Mouse (Mus musculus) heart, embryonic 11.5 days (tissue): Measurements from ENCODE around the gene Pdlim7. TPM values are rescaled to one million over a fixed set of nuclear protein-coding genes. Genes with fewer than 3 reads are reported as not detected.

Experiments
- ATAC-seq: fragments of 200-750 bp; cut with Nextera tagmentation; replicated peaks from 2 replicates; pipeline ENCODE4 v1.8.0; 2017; ENCODE audit warnings: moderate library complexity; ENCODE audit not compliant: insufficient number of reproducible peaks, low FRiP score, low TSS enrichment
- H3K27ac ChIP-seq: fragments of 300-500 bp; sonication (generic); 2 replicates; pipeline ENCODE4 v1.5.1; 2014; ENCODE audit warnings: mild to moderate bottlenecking, low read depth, low read length
- H3K27me3 ChIP-seq: fragments of 300-500 bp; sonication (generic); 2 replicates; pipeline ENCODE4 v1.6.1; 2014; ENCODE audit warnings: mild to moderate bottlenecking, low read length, mixed read lengths; ENCODE audit not compliant: control insufficient read depth, insufficient read depth
- H3K36me3 ChIP-seq: fragments of 300-500 bp; sonication (generic); 2 replicates; pipeline ENCODE4 v1.6.1; 2014; ENCODE audit warnings: mild to moderate bottlenecking, low read length, moderate library complexity, mixed read lengths; ENCODE audit not compliant: control insufficient read depth, insufficient read depth
- H3K4me1 ChIP-seq: fragments of 300-500 bp; sonication (generic); 2 replicates; pipeline ENCODE4 v1.6.1; 2014; ENCODE audit warnings: low read length; ENCODE audit not compliant: control insufficient read depth, insufficient read depth
- H3K4me2 ChIP-seq: fragments of 300-500 bp; sonication (generic); 2 replicates; pipeline ENCODE4 v1.6.1; 2014; ENCODE audit warnings: mild to moderate bottlenecking, moderate library complexity
- H3K4me3 ChIP-seq: fragments of 300-500 bp; sonication (generic); 2 replicates; pipeline ENCODE4 v1.5.1; 2014; ENCODE audit warnings: low read depth, low read length
- H3K9ac ChIP-seq: fragments of 300-500 bp; sonication (generic); 2 replicates; pipeline ENCODE4 v1.6.1; 2014; ENCODE audit warnings: mild to moderate bottlenecking, low read depth, low read length, moderate library complexity
- H3K9me3 ChIP-seq: fragments of 300-500 bp; sonication (generic); replicated peaks from 2 replicates; pipeline ENCODE4 v1.6.1; 2016; ENCODE audit warnings: low read length; ENCODE audit not compliant: control insufficient read depth
- WGBS: fragments of 180-500 bp; shearing (Covaris S2); extraction: QIAGEN DNeasy Blood & Tissue Kit; methylation state at CpG from one replicate; pipeline ENCODE4 v1.1.7; 2014; ENCODE audit not compliant: insufficient replicate concordance; 5-methylcytosine and 5-hydroxymethylcytosine counted together
- polyA plus RNA-seq: library from polyadenylated mRNA; unstranded; fragments of >200 nt; fragmentation: Nextera tagmentation; extraction: Ambion mirVana; gene quantifications from 2 replicates; pipeline ENCODE4 v1.2.1, GENCODE M21; 2014

Pdlim7 gene
- polyA plus RNA-seq, 1 experiment from 2014 or later = 439 TPM

GRCm38 (mm10) chr13:55511492-55511861 is 2.0 kb downstream of the Pdlim7 start:
- Histone ChIP-seq H3K27me3 (peaks cover 9% of the 10 kb centered on the region), H3K27ac (peak overlapping the region; percentile 91), H3K9me3 (no peaks in the 10 kb centered on the region), H3K4me1 (peaks cover 32% of the 10 kb centered on the region), H3K9ac (peak overlapping the region; percentile 99), H3K4me3 (peak overlapping the region; percentile 98), H3K36me3 (peaks cover 29% of the 10 kb centered on the region), H3K4me2 (peak overlapping the region; percentile 69)
- peak; percentile 5; the same call in 1 of the 2 replicates for ATAC-seq
- 13% methylated on average over 5 of the region's 5 CpGs for WGBS

- ATAC-seq = peak; percentile 77
- H3K9ac ChIP-seq = peak overlapping the region; percentile 99
Measured at GRCm38 (mm10) chr13:55510668-55511491, 2.6 kb downstream of the Pdlim7 start.

GRCm38 (mm10) chr13:55510332-55510667 is 3.2 kb downstream of the Pdlim7 start:
- H3K4me1 ChIP-seq = peaks cover 32% of the 10 kb centered on the region
- H3K27ac ChIP-seq = peak overlapping the region; percentile 91
- H3K27me3 ChIP-seq = peaks cover 9% of the 10 kb centered on the region
- peak; percentile 12; the same call in 1 of the 2 replicates for ATAC-seq
- peak overlapping the region; percentile 98; the same call in 1 of the 2 replicates for H3K4me3 ChIP-seq
- H3K4me2 ChIP-seq = peak overlapping the region; percentile 69
- H3K9ac ChIP-seq = peak overlapping the region; percentile 56; the same call in 1 of the 2 replicates
- 10% methylated on average over 3 of the region's 3 CpGs for WGBS
- H3K36me3 ChIP-seq = peaks cover 38% of the 10 kb centered on the region
- H3K9me3 ChIP-seq = no peaks in the 10 kb centered on the region

More at GRCm38 (mm10) chr13:55510668-55511491, 2.6 kb downstream of the Pdlim7 start:
- H3K4me2 ChIP-seq = peak overlapping the region; percentile 69
- WGBS = 2% methylated on average over 6 of the region's 6 CpGs
- H3K36me3 ChIP-seq = peaks cover 32% of the 10 kb centered on the region
- H3K27ac ChIP-seq = peak overlapping the region; percentile 91
- peaks cover 9% of the 10 kb centered on the region for H3K27me3 ChIP-seq
- H3K9me3 ChIP-seq = no peaks in the 10 kb centered on the region
- H3K4me3 ChIP-seq = peak overlapping the region; percentile 98
- peaks cover 32% of the 10 kb centered on the region for H3K4me1 ChIP-seq

GRCm38 (mm10) chr13:55508531-55508930 is 4.9 kb downstream of the Pdlim7 start:
- Histone ChIP-seq H3K36me3 (peaks cover 54% of the 10 kb centered on the region), H3K4me2 (no peak overlapping the region), H3K4me3 (no peak overlapping the region), H3K9me3 (no peaks in the 10 kb centered on the region), H3K27ac (no peak overlapping the region), H3K27me3 (no peaks in the 10 kb centered on the region), H3K9ac (no peak overlapping the region), H3K4me1 (peaks cover 32% of the 10 kb centered on the region)
- ATAC-seq = no peak
- 83% methylated on average over 10 of the region's 10 CpGs for WGBS

GRCm38 (mm10) chr13:55507877-55508276 is 5.6 kb downstream of the Pdlim7 start:
- H3K4me3 ChIP-seq = no peak overlapping the region
- H3K27ac ChIP-seq = no peak overlapping the region
- peaks cover 58% of the 10 kb centered on the region for H3K36me3 ChIP-seq
- no peak overlapping the region for H3K4me2 ChIP-seq
- H3K9ac ChIP-seq = no peak overlapping the region
- ATAC-seq = no peak
- H3K27me3 ChIP-seq = no peaks in the 10 kb centered on the region
- H3K9me3 ChIP-seq = no peaks in the 10 kb centered on the region
- WGBS = 69% methylated on average over 11 of the region's 11 CpGs
- H3K4me1 ChIP-seq = peaks cover 32% of the 10 kb centered on the region

- ATAC-seq = no peak
- Histone ChIP-seq H3K4me3 (no peak overlapping the region), H3K9me3 (no peaks in the 10 kb centered on the region), H3K27ac (no peak overlapping the region), H3K36me3 (peaks cover 64% of the 10 kb centered on the region), H3K4me1 (peaks cover 27% of the 10 kb centered on the region), H3K4me2 (no peak overlapping the region), H3K27me3 (no peaks in the 10 kb centered on the region), H3K9ac (no peak overlapping the region)
- 88% methylated on average over 10 of the region's 10 CpGs for WGBS
Measured at GRCm38 (mm10) chr13:55506697-55507096, 6.8 kb downstream of the Pdlim7 start.

- peaks cover 18% of the 10 kb centered on the region for H3K4me1 ChIP-seq
- H3K4me3 ChIP-seq = no peak overlapping the region
- H3K4me2 ChIP-seq = no peak overlapping the region
- WGBS = 94% methylated on average over 9 of the region's 9 CpGs
- H3K36me3 ChIP-seq = peaks cover 64% of the 10 kb centered on the region
- H3K9ac ChIP-seq = no peak overlapping the region
- ATAC-seq = no peak
- no peaks in the 10 kb centered on the region for H3K9me3 ChIP-seq
- no peaks in the 10 kb centered on the region for H3K27me3 ChIP-seq
- no peak overlapping the region for H3K27ac ChIP-seq
Measured at GRCm38 (mm10) chr13:55505810-55506209, 7.7 kb downstream of the Pdlim7 start.

- Histone ChIP-seq H3K9ac (no peak overlapping the region), H3K4me3 (no peak overlapping the region), H3K27me3 (no peaks in the 10 kb centered on the region), H3K4me1 (peaks cover 4% of the 10 kb centered on the region; the same call in 1 of the 2 replicates), H3K4me2 (no peak overlapping the region), H3K36me3 (peaks cover 61% of the 10 kb centered on the region), H3K27ac (no peak overlapping the region), H3K9me3 (no peaks in the 10 kb centered on the region)
- 78% methylated on average over 5 of the region's 5 CpGs for WGBS
- no peak for ATAC-seq
Measured at GRCm38 (mm10) chr13:55504390-55504789, 9.1 kb downstream of the Pdlim7 start.

- 84% methylated on average over 8 of the region's 8 CpGs for WGBS
- no peak for ATAC-seq
- H3K9me3 ChIP-seq = no peaks in the 10 kb centered on the region
- H3K27ac ChIP-seq = no peak overlapping the region
- peaks cover 10% of the 10 kb centered on the region for H3K27me3 ChIP-seq
- H3K4me3 ChIP-seq = no peak overlapping the region
- no peak overlapping the region for H3K9ac ChIP-seq
- peaks cover 2% of the 10 kb centered on the region; the same call in 1 of the 2 replicates for H3K4me1 ChIP-seq
- H3K4me2 ChIP-seq = no peak overlapping the region
- H3K36me3 ChIP-seq = peaks cover 54% of the 10 kb centered on the region
Measured at GRCm38 (mm10) chr13:55502405-55502804, 11.1 kb downstream of the Pdlim7 start.
